Mouse (Mus musculus) inflammation-experienced regulatory T-cells, adult 16 weeks (primary cell): ENCODE data around the gene Qsox1. TPM values are rescaled to one million over a fixed set of nuclear protein-coding genes. Genes with fewer than 3 reads are reported as not detected.

Source experiments
- polyA plus RNA-seq: library from polyadenylated mRNA; unstranded; fragments of 100-300 nt; shearing (Covaris generic); gene quantifications from one replicate; pipeline ENCODE4 v1.2.1, GENCODE M21; 2017

Gene Qsox1
- 64.0 TPM for polyA plus RNA-seq

DNA sequence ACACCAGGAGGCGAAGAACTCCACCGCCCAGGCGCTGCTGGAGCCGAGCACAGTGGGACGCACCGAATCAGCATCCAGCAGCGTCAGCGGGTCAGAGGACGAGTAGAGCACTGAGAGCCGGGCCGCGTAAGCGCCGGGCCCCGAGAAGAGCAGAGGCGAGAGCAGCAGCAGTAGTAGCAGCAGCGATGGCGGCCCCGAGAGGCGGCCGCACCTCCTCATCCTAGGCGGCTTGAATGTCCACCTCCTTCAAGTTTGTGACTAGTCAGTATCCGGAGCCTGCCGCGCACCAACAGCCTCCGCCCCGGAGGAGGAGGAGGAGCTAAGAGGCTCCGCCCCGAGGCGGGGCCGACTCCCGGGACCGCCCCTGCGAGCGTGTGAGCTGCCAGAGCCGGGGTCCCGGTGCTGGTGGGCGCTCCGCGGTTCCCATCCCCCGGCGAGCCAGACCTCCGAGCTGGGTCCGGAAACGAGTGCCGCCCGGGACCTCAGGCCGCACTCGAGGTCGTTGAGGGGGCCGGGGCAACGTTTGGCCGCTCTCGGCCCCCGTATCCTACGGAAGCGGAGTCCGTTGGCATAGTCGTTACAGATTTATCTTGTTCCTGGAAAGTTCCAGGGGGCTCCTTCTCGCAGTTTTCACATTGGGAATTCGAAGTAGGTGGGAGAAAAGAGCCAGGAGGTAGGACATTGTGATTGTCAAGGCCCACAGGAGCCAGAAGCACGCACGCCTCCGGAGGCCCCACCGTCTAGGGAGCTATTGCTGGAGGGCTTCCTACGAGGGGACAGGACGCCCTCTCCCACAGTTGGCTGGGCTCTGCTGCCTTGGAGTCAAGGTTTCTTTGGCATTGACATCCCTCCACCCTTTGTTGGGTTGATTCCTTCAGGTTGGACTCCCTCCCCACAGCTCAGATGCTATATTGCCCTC, at the start of gene Qsox1:
Gene Qsox1, minus strand, starts transcription at position 309 of the 919 bp plus-strand sequence.

DNA sequence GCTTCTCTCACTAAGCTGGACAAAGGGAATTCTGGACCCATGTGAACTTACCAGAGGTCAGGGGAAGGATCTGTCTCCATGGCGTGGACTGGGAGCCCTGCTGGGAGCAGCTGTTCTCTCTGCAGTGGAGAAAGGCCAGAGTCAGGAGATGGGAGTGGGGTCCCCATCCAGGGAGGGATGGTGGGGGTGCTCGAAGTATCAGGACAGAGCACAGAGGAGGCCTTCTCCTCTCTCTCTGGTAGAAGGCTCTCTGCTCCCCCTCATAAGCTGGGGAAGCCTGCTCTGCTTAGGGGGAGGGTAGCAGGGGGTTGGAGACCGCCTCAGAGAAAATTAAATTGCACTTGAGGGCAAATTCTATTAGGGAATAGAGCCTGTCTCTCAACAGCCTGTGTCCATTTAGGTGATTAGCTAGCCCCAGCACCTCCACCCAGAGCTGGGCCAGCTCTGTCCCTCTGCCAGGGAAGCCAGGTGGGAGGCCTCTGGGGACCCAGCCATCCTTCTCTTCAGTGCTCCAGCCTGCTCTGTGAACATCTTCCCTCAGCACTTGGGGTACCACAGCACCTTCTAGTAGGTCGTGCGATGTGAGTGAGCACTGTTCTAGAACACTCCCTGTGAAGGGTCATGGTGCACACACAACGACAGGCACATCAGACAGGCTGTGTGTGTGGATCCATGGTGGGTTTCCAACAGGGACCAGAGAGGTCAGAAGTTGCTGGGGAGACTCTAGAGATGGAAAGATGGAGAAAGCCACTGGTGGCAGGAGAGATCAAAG, 61.0 kb downstream of the Qsox1 start, which contains the start of gene Lhx4:
Gene Lhx4, minus strand, starts transcription at position 201 of the 772 bp plus-strand sequence.

Other genes starting within 250 kb of the Qsox1 start
- not detected for gene Lhx4, start 61.2 kb downstream of the Qsox1 start, polyA plus RNA-seq
- 17.4 TPM for gene Cep350, start 160.4 kb upstream of the Qsox1 start, polyA plus RNA-seq
- 51.1 TPM for gene Tor1aip2, start 222.5 kb upstream of the Qsox1 start, polyA plus RNA-seq
- 91.9 TPM for gene Tor1aip1, start 223.6 kb upstream of the Qsox1 start, polyA plus RNA-seq